Mouse (Mus musculus) ES-Bruce4 (cell line): ENCODE data around the gene Cd9. TPM values are rescaled to one million over a fixed set of nuclear protein-coding genes. Genes with fewer than 3 reads are reported as not detected.

Experiments used
- H3K27ac ChIP-seq: 2 replicates; pipeline ENCODE4 v1.5.1; 2012; ENCODE audit warnings: low read length, inconsistent platforms; ENCODE audit not compliant: insufficient read depth
- H3K27me3 ChIP-seq: 2 replicates; pipeline ENCODE4 v1.6.1; 2012; ENCODE audit warnings: mild to moderate bottlenecking, low read length, inconsistent platforms; ENCODE audit not compliant: control insufficient read depth, poor library complexity, insufficient read depth, severe bottlenecking
- H3K36me3 ChIP-seq: 2 replicates; pipeline ENCODE4 v1.6.1; 2012; ENCODE audit warnings: inconsistent platforms, mild to moderate bottlenecking, low read length, moderate library complexity; ENCODE audit not compliant: control insufficient read depth, poor library complexity, insufficient read depth, severe bottlenecking
- H3K4me1 ChIP-seq: one replicate; pipeline ENCODE4 v1.8.1; 2011; ENCODE audit warnings: low read length; ENCODE audit not compliant: control insufficient read depth, insufficient read depth
- H3K4me3 ChIP-seq: 2 replicates; pipeline ENCODE4 v1.5.1; 2011; ENCODE audit warnings: low read depth, mild to moderate bottlenecking, low read length
- H3K9ac ChIP-seq: 2 replicates; pipeline ENCODE4 v1.6.1; 2012; ENCODE audit warnings: low read depth, mild to moderate bottlenecking, inconsistent platforms; ENCODE audit not compliant: poor library complexity, severe bottlenecking
- H3K9me3 ChIP-seq: replicated peaks from 2 replicates; pipeline ENCODE4 v1.6.1; 2012; ENCODE audit warnings: mild to moderate bottlenecking, low read length, inconsistent platforms; ENCODE audit not compliant: control insufficient read depth, poor library complexity, insufficient read depth, severe bottlenecking
- CTCF ChIP-seq: IDR thresholded peaks from one replicate; pipeline ENCODE4 v1.8.1; 2011; ENCODE audit warnings: low read depth, low read length
- EP300 ChIP-seq: IDR thresholded peaks from 2 replicates; pipeline ENCODE4 v1.6.1; 2011; ENCODE audit warnings: low read depth, low read length; ENCODE audit not compliant: insufficient read depth
- POLR2A ChIP-seq: IDR thresholded peaks from one replicate; pipeline ENCODE4 v1.8.1; 2011; ENCODE audit warnings: low read length; ENCODE audit not compliant: insufficient read depth
- polyA plus RNA-seq: library from polyadenylated mRNA; stranded (reverse); fragments of >200 nt; gene quantifications from 2 replicates; pipeline ENCODE4 v1.2.4, GENCODE M21; 2011; ENCODE audit warnings: low read depth; ENCODE audit not compliant: missing spikeins, insufficient read depth, insufficient read length

The Cd9 gene
- polyA plus RNA-seq, 1 experiment = 417 TPM

DNA sequence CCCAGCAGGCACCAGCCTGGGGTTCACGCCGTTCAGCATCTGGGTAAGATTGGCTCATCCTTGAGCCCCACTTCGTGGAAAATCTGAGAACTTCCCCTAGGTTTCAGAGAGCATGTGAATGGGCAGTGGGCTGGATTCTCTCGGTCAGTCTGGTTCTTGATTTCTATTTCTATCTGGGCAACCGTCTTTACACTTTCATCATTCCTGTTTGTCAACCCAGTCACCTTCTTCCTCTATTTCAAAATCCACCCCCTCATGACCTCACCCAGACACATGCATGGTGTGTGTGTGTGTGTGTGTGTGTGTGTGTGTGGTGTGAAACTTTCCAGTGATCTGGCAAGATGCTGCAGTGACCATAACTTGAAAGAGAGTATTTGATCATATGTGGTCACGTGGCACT is 49.2 kb downstream of the Cd9 start:
- Histone ChIP-seq H3K4me3 (no peak overlapping the region), H3K9me3 (no peaks in the 10 kb centered on the region; the same call in 1 of the 2 replicates), H3K4me1 (peaks cover 17% of the 10 kb centered on the region), H3K9ac (no peak overlapping the region), H3K36me3 (no peaks in the 10 kb centered on the region), H3K27ac (peak overlapping the region; percentile 84; the same call in 1 of the 2 replicates), H3K27me3 (no peaks in the 10 kb centered on the region)
- no peak for TF ChIP-seq CTCF
- TF ChIP-seq POLR2A = no peak
- no peak for TF ChIP-seq EP300

DNA sequence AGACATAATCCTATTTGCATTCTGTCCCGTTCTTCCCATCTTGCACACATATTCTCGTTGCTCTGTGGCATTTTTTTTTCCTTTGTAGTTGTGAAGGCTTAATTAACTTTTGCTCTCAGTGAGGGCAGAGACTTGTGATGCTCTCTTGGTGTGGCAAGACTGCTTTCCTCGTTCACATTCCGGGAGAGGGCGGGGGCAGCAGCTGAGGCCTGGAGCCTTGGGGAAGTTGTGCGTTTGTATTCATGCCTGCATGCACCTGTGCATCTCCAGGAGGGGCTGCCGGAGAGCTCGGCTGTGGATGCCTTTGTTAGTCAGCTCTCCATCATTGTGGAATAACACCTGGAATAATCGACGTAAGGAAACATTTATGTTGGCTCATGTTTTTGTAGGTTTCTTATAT is 52.0 kb downstream of the Cd9 start:
- TF ChIP-seq CTCF = no peak
- peak; percentile 98 for TF ChIP-seq EP300
- no peak for TF ChIP-seq POLR2A
- Histone ChIP-seq H3K9me3 (peaks cover 10% of the 10 kb centered on the region; the same call in 1 of the 2 replicates), H3K9ac (no peak overlapping the region), H3K36me3 (no peaks in the 10 kb centered on the region; the same call in 1 of the 2 replicates), H3K27me3 (no peaks in the 10 kb centered on the region), H3K4me3 (no peak overlapping the region), H3K4me1 (peaks cover 12% of the 10 kb centered on the region), H3K27ac (peak overlapping the region; percentile 93)

DNA sequence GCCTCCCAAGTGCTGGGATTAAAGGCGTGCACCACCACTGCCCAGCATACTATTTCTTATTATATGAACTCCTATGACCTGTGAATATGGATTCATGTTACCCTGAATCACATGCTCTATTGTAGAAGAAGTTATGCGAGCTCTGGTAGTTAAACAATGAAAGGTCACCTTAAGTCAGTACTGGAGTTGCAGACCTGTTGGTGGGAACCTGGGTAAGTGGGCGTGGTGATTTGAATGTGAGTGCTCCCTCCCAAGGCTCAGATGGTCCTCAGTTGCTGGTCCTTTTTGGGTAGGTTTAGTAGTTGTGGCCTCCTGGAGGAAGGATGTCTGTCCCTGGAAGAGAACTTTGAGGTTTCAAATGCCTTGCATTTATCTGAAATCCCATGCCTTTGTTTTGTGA is 57.8 kb downstream of the Cd9 start:
- H3K27ac ChIP-seq = peak overlapping the region; percentile 61; the same call in 1 of the 2 replicates
- H3K9me3 ChIP-seq = peaks cover 10% of the 10 kb centered on the region; the same call in 1 of the 2 replicates
- no peaks in the 10 kb centered on the region; the same call in 1 of the 2 replicates for H3K36me3 ChIP-seq
- H3K4me3 ChIP-seq = no peak overlapping the region
- no peaks in the 10 kb centered on the region for H3K27me3 ChIP-seq
- H3K4me1 ChIP-seq = peaks cover 8% of the 10 kb centered on the region
- TF ChIP-seq POLR2A (no peak), EP300 (0 out of 2 replicates have a peak, but pooled peaks have one; percentile 48), CTCF (no peak)
- no peak overlapping the region for H3K9ac ChIP-seq

- no peaks in the 10 kb centered on the region; the same call in 1 of the 2 replicates for H3K36me3 ChIP-seq
- peak overlapping the region; percentile 99 for H3K27ac ChIP-seq
- no peaks in the 10 kb centered on the region for H3K27me3 ChIP-seq
- H3K4me1 ChIP-seq = peaks cover 7% of the 10 kb centered on the region
- TF ChIP-seq EP300 (0 out of 2 replicates have a peak, but pooled peaks have one; percentile 54), POLR2A (no peak), CTCF (no peak)
- peaks cover 10% of the 10 kb centered on the region; the same call in 1 of the 2 replicates for H3K9me3 ChIP-seq
- peak overlapping the region; percentile 51 for H3K9ac ChIP-seq
- H3K4me3 ChIP-seq = no peak overlapping the region
These were observed 59.7 kb downstream of the Cd9 start for GRCm38 (mm10) chr6:125434735-125435518.

DNA sequence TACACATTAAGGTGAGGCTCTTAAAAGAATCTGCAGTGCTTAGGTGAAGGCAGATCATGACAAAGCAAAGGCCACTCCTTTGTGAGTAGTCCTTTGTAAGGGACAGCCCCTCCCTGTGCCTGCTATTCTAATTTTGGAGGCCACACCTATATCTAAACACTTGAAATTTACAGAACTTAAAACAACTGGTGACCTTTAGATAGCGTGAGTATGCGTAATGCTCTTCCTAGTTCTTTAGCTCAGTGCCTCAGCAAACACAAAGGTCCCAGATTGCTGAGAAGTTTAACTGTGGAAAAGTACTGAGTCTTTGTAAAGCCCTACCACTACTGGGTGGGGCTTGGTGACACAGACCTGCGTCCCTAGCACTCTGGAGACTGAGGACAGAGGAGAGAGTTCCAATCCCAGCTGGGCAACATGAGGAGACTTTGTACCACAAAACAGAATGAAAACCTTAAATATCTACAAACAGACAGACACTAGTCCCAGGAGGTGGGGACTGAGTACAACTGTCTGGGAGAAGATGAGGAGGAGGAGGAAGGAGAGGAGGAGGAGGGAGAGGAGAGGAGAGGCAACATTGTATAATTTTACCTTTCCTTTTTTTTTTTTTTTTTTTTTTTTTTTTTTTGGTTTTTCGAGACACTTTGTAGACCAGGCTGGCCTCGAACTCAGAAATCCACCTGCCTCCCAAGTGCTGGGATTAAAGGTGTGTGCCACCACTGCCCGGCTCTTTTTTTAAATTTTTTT is 60.7 kb downstream of the Cd9 start:
- H3K36me3 ChIP-seq = no peaks in the 10 kb centered on the region; the same call in 1 of the 2 replicates
- TF ChIP-seq POLR2A (no peak), CTCF (no peak), EP300 (peak; percentile 94)
- peak overlapping the region; percentile 99 for H3K27ac ChIP-seq
- H3K9ac ChIP-seq = peak overlapping the region; percentile 51
- H3K9me3 ChIP-seq = peaks cover 6% of the 10 kb centered on the region; the same call in 1 of the 2 replicates
- no peaks in the 10 kb centered on the region for H3K27me3 ChIP-seq
- peaks cover 7% of the 10 kb centered on the region for H3K4me1 ChIP-seq
- no peak overlapping the region for H3K4me3 ChIP-seq

DNA sequence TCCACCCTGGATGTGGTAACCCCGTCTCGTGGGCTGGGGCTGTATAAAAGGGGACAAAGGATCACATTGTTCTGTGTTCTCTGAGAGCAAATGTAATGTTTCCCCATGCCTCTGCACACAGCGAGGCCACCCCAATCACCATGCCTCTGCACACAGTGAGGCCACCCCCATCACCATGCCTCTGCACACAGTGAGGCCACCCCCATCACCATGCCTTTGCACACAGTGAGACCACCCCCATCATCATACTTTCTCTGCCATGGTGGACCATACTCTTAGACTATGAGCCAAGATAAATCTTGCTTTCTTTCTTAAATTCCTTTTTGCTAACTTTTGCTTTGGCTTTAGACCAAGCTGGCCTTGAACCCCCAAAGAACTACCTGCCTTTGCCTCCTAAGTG is 61.3 kb downstream of the Cd9 start:
- H3K36me3 ChIP-seq = no peaks in the 10 kb centered on the region
- H3K9ac ChIP-seq = peak overlapping the region; percentile 78
- 0 out of 2 replicates have a peak, but pooled peaks cover 1% of the 10 kb centered on the region for H3K9me3 ChIP-seq
- no peaks in the 10 kb centered on the region for H3K27me3 ChIP-seq
- TF ChIP-seq POLR2A = no peak
- no peak for TF ChIP-seq EP300
- no peak for TF ChIP-seq CTCF
- peak overlapping the region; percentile 99 for H3K27ac ChIP-seq
- H3K4me3 ChIP-seq = peak overlapping the region; percentile 47
- H3K4me1 ChIP-seq = peaks cover 7% of the 10 kb centered on the region
